Mouse (Mus musculus) CH12.LX (cell line): ENCODE results near the gene Ccdc142. TPM values are rescaled to one million over a fixed set of nuclear protein-coding genes. Genes with fewer than 3 reads are reported as not detected.

Experiments
- DNase-seq: peaks from one replicate; pipeline ENCODE4 v3.0.0-alpha.2; 2013; ENCODE audit errors: extremely low read depth
- H3K27ac ChIP-seq: 2 replicates; pipeline ENCODE4 v1.5.1; 2012; ENCODE audit warnings: low read depth, mild to moderate bottlenecking, control low read depth, moderate library complexity; ENCODE audit not compliant: insufficient read depth
- H3K27me3 ChIP-seq: replicated peaks from 2 replicates; pipeline ENCODE3; 2012; ENCODE audit warnings: inconsistent platforms
- H3K36me3 ChIP-seq, 2 experiments: replicated peaks in 1 of 2; 2 replicates each; pipeline versions ENCODE3 to v1.6.1; 2012; ENCODE audit warnings: inconsistent platforms in 1 of 2, low read length in 1 of 2, mild to moderate bottlenecking in 1 of 2, mixed read lengths in 1 of 2, moderate library complexity in 1 of 2; ENCODE audit not compliant: control insufficient read depth in 1 of 2, insufficient read depth in 1 of 2
- H3K4me1 ChIP-seq, 2 experiments: 2 replicates each; pipeline ENCODE4 v1.6.1; 2012; ENCODE audit warnings: inconsistent platforms in 1 of 2, moderate library complexity in 1 of 2; ENCODE audit not compliant: insufficient read depth in 2 of 2, control insufficient read depth in 1 of 2
- H3K4me2 ChIP-seq: 2 replicates; pipeline ENCODE4 v1.6.1; 2012; ENCODE audit warnings: low read depth, mild to moderate bottlenecking, control low read depth; ENCODE audit not compliant: poor library complexity, insufficient read depth, severe bottlenecking
- H3K4me3 ChIP-seq, 3 experiments: fragments of 150-350 bp in 1 of 3; sonication (generic) in 1 of 3; replicated peaks in 1 of 3; 2 replicates each; pipeline versions ENCODE3 to v1.5.1; 2011 to 2012; ENCODE audit warnings: low read depth in 2 of 3, low read length in 2 of 3, mild to moderate bottlenecking in 2 of 3, moderate library complexity in 2 of 3, control low read depth in 1 of 3, improper control_type of control experiment in 1 of 3, inconsistent platforms in 1 of 3, mixed read lengths in 1 of 3; ENCODE audit not compliant: poor library complexity in 1 of 3
- H3K79me2 ChIP-seq: replicated peaks from 2 replicates; pipeline ENCODE4 v1.6.1; 2012; ENCODE audit warnings: mild to moderate bottlenecking, moderate library complexity; ENCODE audit not compliant: control insufficient read depth, poor library complexity, insufficient read depth, severe bottlenecking; ENCODE audit errors: extremely low read depth
- H3K9ac ChIP-seq: 2 replicates; pipeline ENCODE4 v1.6.1; 2012; ENCODE audit warnings: low read depth, mild to moderate bottlenecking, control low read depth, moderate library complexity; ENCODE audit not compliant: insufficient read depth
- H3K9me3 ChIP-seq: replicated peaks from 2 replicates; pipeline ENCODE3; 2012; ENCODE audit warnings: low read length, inconsistent platforms, mixed read lengths
- BHLHE40 ChIP-seq: IDR thresholded peaks from 2 replicates; pipeline ENCODE4 v1.6.1; 2011; ENCODE audit warnings: mild to moderate bottlenecking, low read depth, low read length, improper control_type of control experiment
- CHD1 ChIP-seq: IDR thresholded peaks from 2 replicates; pipeline ENCODE4 v1.6.1; 2012; ENCODE audit warnings: low read depth, low read length, improper control_type of control experiment, inconsistent platforms
- CTCF ChIP-seq, 2 experiments: IDR thresholded peaks in 1 of 2; conservative IDR thresholded peaks in 1 of 2; 2 replicates each; pipeline ENCODE4 v1.5.1; 2011 to 2012; ENCODE audit warnings: low read depth in 2 of 2, low read length in 2 of 2, improper control_type of control experiment in 1 of 2, inconsistent platforms in 1 of 2, mild to moderate bottlenecking in 1 of 2, moderate library complexity in 1 of 2
- E2F4 ChIP-seq: IDR thresholded peaks from 2 replicates; pipeline ENCODE4 v1.6.1; 2011; ENCODE audit warnings: low read depth, low read length, improper control_type of control experiment; ENCODE audit not compliant: insufficient replicate concordance
- ELF1 ChIP-seq: IDR thresholded peaks from 2 replicates; pipeline ENCODE4 v1.6.1; 2014; ENCODE audit warnings: low read depth, mild to moderate bottlenecking, inconsistent platforms, low read length, improper control_type of control experiment
- ETS1 ChIP-seq: conservative IDR thresholded peaks from 2 replicates; pipeline ENCODE4 v1.6.1; 2012; ENCODE audit warnings: low read depth, mild to moderate bottlenecking, inconsistent platforms, low read length, improper control_type of control experiment, moderate library complexity
- GABPA ChIP-seq: IDR thresholded peaks from 2 replicates; pipeline ENCODE4 v1.6.1; 2012; ENCODE audit warnings: low read depth, low read length, improper control_type of control experiment, inconsistent platforms; ENCODE audit not compliant: insufficient replicate concordance
- HCFC1 ChIP-seq: IDR thresholded peaks from 2 replicates; pipeline ENCODE4 v1.6.1; 2012; ENCODE audit warnings: low read depth, mild to moderate bottlenecking, inconsistent platforms, low read length, improper control_type of control experiment
- IRF4 ChIP-seq: IDR thresholded peaks from 2 replicates; pipeline ENCODE4 v1.6.1; 2014; ENCODE audit warnings: low read depth, mild to moderate bottlenecking, inconsistent platforms, low read length, improper control_type of control experiment
- JUN ChIP-seq: IDR thresholded peaks from 2 replicates; pipeline ENCODE4 v1.6.1; 2011; ENCODE audit warnings: low read depth, mild to moderate bottlenecking, low read length, improper control_type of control experiment, moderate library complexity; ENCODE audit not compliant: insufficient read depth
- JUND ChIP-seq: conservative IDR thresholded peaks from 2 replicates; pipeline ENCODE4 v1.6.1; 2011; ENCODE audit warnings: low read depth, low read length, improper control_type of control experiment
- KAT2A ChIP-seq: IDR thresholded peaks from 2 replicates; pipeline ENCODE4 v1.6.1; 2012; ENCODE audit warnings: low read length, improper control_type of control experiment, inconsistent platforms; ENCODE audit not compliant: insufficient replicate concordance
- MAX ChIP-seq: IDR thresholded peaks from 2 replicates; pipeline ENCODE4 v1.6.1; 2011; ENCODE audit warnings: low read length, improper control_type of control experiment
- MAZ ChIP-seq: IDR thresholded peaks from 2 replicates; pipeline ENCODE4 v1.6.1; 2012; ENCODE audit warnings: low read depth, mild to moderate bottlenecking, inconsistent platforms, low read length, improper control_type of control experiment, moderate library complexity
- MEF2A ChIP-seq: IDR thresholded peaks from 2 replicates; pipeline ENCODE4 v1.6.1; 2014; ENCODE audit warnings: low read depth, mild to moderate bottlenecking, inconsistent platforms, low read length, improper control_type of control experiment, borderline replicate concordance
- MXI1 ChIP-seq: IDR thresholded peaks from 2 replicates; pipeline ENCODE4 v1.6.1; 2011; ENCODE audit warnings: mild to moderate bottlenecking, low read depth, low read length, improper control_type of control experiment
- MYC ChIP-seq: IDR thresholded peaks from 2 replicates; pipeline ENCODE4 v1.6.1; 2011; ENCODE audit warnings: low read depth, mild to moderate bottlenecking, improper control_type of control experiment, low read length
- NELFE ChIP-seq: IDR thresholded peaks from 2 replicates; pipeline ENCODE4 v1.6.1; 2011; ENCODE audit warnings: low read depth, low read length, improper control_type of control experiment
- NRF1 ChIP-seq: IDR thresholded peaks from 2 replicates; pipeline ENCODE4 v1.6.1; 2014; ENCODE audit warnings: low read depth, mild to moderate bottlenecking, inconsistent platforms, low read length, improper control_type of control experiment, moderate library complexity
- POLR2A ChIP-seq: IDR thresholded peaks from 2 replicates; pipeline ENCODE4 v1.6.1; 2011; ENCODE audit warnings: low read depth, mild to moderate bottlenecking, improper control_type of control experiment, low read length
- POLR2AphosphoS2 ChIP-seq: IDR thresholded peaks from 2 replicates; pipeline ENCODE4 v1.6.1; 2011; ENCODE audit warnings: low read depth, low read length, improper control_type of control experiment
- SIN3A ChIP-seq: IDR thresholded peaks from 2 replicates; pipeline ENCODE4 v1.6.1; 2012; ENCODE audit warnings: low read length, improper control_type of control experiment, inconsistent platforms
- TBP ChIP-seq: conservative IDR thresholded peaks from 2 replicates; pipeline ENCODE4 v1.6.1; 2011; ENCODE audit warnings: low read depth, low read length, improper control_type of control experiment
- TCF12 ChIP-seq: IDR thresholded peaks from 2 replicates; pipeline ENCODE4 v1.6.1; 2014; ENCODE audit warnings: low read depth, mild to moderate bottlenecking, inconsistent platforms, low read length, improper control_type of control experiment
- UBTF ChIP-seq: IDR thresholded peaks from 2 replicates; pipeline ENCODE4 v1.6.1; 2012; ENCODE audit warnings: low read depth, mild to moderate bottlenecking, inconsistent platforms, low read length, improper control_type of control experiment, moderate library complexity
- USF1 ChIP-seq: IDR thresholded peaks from 2 replicates; pipeline ENCODE4 v1.6.1; 2014; ENCODE audit warnings: low read depth, mild to moderate bottlenecking, inconsistent platforms, low read length, improper control_type of control experiment
- USF2 ChIP-seq: conservative IDR thresholded peaks from 2 replicates; pipeline ENCODE4 v1.6.1; 2011; ENCODE audit warnings: low read depth, low read length, improper control_type of control experiment
- ZC3H11A ChIP-seq: IDR thresholded peaks from 2 replicates; pipeline ENCODE4 v1.6.1; 2012; ENCODE audit warnings: low read depth, mild to moderate bottlenecking, inconsistent platforms, low read length, improper control_type of control experiment
- ZKSCAN1 ChIP-seq: IDR thresholded peaks from 2 replicates; pipeline ENCODE4 v1.6.1; 2012; ENCODE audit warnings: low read depth, inconsistent platforms, low read length, improper control_type of control experiment, borderline replicate concordance
- ZMIZ1 ChIP-seq: IDR thresholded peaks from 2 replicates; pipeline ENCODE4 v1.6.1; 2012; ENCODE audit warnings: low read depth, mild to moderate bottlenecking, inconsistent platforms, low read length, improper control_type of control experiment
- ZNF384 ChIP-seq: IDR thresholded peaks from 2 replicates; pipeline ENCODE4 v1.6.1; 2012; ENCODE audit warnings: low read depth, low read length, improper control_type of control experiment, inconsistent platforms
- dilution Hi-C: fragments of 300-500 bp; cut with MboI; formaldehyde crosslinking; loops from 2 replicates; pipeline ENCODE4 v1.14.3; 2020; ENCODE audit warnings: low sequenced_read_pairs; ENCODE audit not compliant: extremely low pct_unique_long_range_greater_than_20kb, extremely low pct_ligation_motif_present
- in situ Hi-C: fragments of 300-500 bp; cut with MboI; formaldehyde crosslinking; loops from 3 replicates; pipeline ENCODE4 v1.14.3; 2019; ENCODE audit warnings: low sequenced_read_pairs, low pct_ligation_motif_present, low pct_unique_long_range_greater_than_20kb, mixed read lengths
- polyA plus RNA-seq: library from polyadenylated mRNA; unstranded; fragments of >175 nt; gene quantifications from 2 replicates; pipeline ENCODE4 v1.2.1, GENCODE M21; 2012; ENCODE audit warnings: low read depth; ENCODE audit not compliant: insufficient read length
- total RNA-seq, 2 experiments: library from RNA; depleted of rRNA; stranded (reverse); fragments of 300-350 nt in 1 of 2; fragments of >200 nt in 1 of 2; gene quantifications; 2 replicates each; pipeline ENCODE4 v1.2.3; 2012 to 2014

Ccdc142 gene
- total and polyA plus RNA-seq, 3 experiments, result 0.38 to 3.1 (median 1.7) TPM

DNA sequence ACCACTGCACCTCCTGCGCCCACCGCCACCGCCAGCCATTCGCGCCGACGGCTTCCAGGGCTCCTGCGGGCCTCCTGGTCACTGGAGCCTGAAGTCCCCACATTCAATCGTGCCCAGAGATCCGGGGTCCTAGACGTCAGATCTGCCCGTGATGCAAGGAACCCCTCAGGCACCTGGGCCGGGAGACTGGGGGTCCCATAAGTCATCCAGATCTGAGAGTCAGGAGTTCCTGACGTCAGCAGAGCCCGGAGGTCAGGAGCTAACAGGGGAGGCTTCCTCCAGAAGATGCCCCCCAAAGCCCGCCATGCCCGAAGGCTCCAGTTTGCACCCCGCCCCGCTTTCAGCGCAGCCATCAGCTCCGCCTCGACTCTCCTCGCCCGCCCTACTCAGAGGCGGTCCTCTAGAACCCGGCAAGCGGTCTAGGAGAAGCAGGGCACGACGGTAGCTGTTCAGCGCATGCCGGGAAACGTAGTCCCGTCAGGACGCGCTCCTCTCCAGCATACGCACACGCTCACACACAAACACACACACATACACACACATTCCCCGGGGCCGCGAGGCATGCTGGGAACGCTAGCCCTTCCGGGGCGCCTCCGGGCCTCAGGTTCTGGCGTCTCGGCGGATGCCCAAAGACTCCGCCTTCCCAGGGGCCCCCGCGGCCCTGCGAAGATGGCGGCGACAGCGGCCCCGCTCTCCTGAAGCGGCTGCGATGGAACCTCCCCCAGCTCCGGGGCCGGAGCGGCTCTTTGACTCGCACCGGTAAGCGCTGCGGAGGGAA lies 47.1 kb upstream of the Ccdc142 start, which contains the start of gene Aup1:
Gene Aup1, plus strand, starts transcription at position 448 of the 778 bp plus-strand sequence.
- Histone ChIP-seq H3K79me2 (peaks cover 38% of the 10 kb centered on the region), H3K9me3 (no peaks in the 10 kb centered on the region), H3K4me1 (peaks cover 8 to 45% of the 10 kb centered on the region in 2 experiments), H3K27ac (peak within 1 kb of the TSS; percentile 73), H3K4me2 (peak within 1 kb of the TSS; percentile 93), H3K4me3 (peak within 1 kb of the TSS; percentile 88 to 98 (median 96)), H3K27me3 (no peaks in the 10 kb centered on the region), H3K36me3 (peaks cover 36 to 69% of the 10 kb centered on the region in 2 experiments), H3K9ac (peak within 1 kb of the TSS; percentile 93)
- in situ Hi-C loops, result no loop called here
- dilution Hi-C loops, result no loop called here
- peak; percentile 98 for DNase-seq
- peak; percentile 69; the same call in 1 of the 2 replicates for TF ChIP-seq GABPA
- TF ChIP-seq BHLHE40, result peak; percentile 54; the same call in 1 of the 2 replicates
- TF ChIP-seq MAX, result peak; percentile 53; the same call in 1 of the 2 replicates
- TF ChIP-seq IRF4, result peak; percentile 86
- TF ChIP-seq MYC, result peak; percentile 83
- peak; percentile 78; the same call in 1 of the 2 replicates for TF ChIP-seq ZMIZ1
- no peak for TF ChIP-seq JUND
- TF ChIP-seq ZKSCAN1, result no peak
- peak; percentile 81; the same call in 1 of the 2 replicates for TF ChIP-seq POLR2AphosphoS2
- TF ChIP-seq MAZ, result peak; percentile 82
- peak; percentile 76 for TF ChIP-seq NELFE
- peak; percentile 96; the same call in 1 of the 2 replicates for TF ChIP-seq KAT2A
- TF ChIP-seq CHD1, result no peak
- TF ChIP-seq ETS1, result 0 out of 2 replicates have a peak, but pooled peaks have one; percentile 41
- TF ChIP-seq ZC3H11A, result no peak
- peak; percentile 83; the same call in 1 of the 2 replicates for TF ChIP-seq MEF2A
- TF ChIP-seq TCF12, result peak; percentile 91
- peak; percentile 28; the same call in 1 of the 2 replicates for TF ChIP-seq MXI1
- TF ChIP-seq JUN, result no peak
- peak; percentile 67 for TF ChIP-seq NRF1
- peak; percentile 96 for TF ChIP-seq ELF1
- TF ChIP-seq SIN3A, result peak; percentile 88
- peak; percentile 51; the same call in 1 of the 2 replicates for TF ChIP-seq UBTF
- TF ChIP-seq HCFC1, result peak; percentile 97
- TF ChIP-seq TBP, result peak; percentile 82
- no peak for TF ChIP-seq ZNF384
- TF ChIP-seq CTCF (conservative IDR thresholded peaks at IDR 0.05 in 1 of 2, IDR thresholded peaks at IDR 0.05 in 1 of 2; ENCODE audit: low read depth in 2 of 2, low read length in 2 of 2), result no peak
- no peak for TF ChIP-seq USF1
- no peak for TF ChIP-seq USF2
- TF ChIP-seq POLR2A, result peak; percentile 88
- TF ChIP-seq E2F4, result no peak
